8 mouse cellular contexts compared by ENCODE assay signal in genomic region chr4:45971806-45972447, GRCm38 (mm10). TPM values are rescaled to one million over a fixed set of nuclear protein-coding genes. Genes with fewer than 3 reads are reported as not detected.
DNase-seq lines count a peak whose midpoint lies in the region; ATAC-seq lines count a peak whose summit lies in the region.

No protein-coding gene starts in this region.

- WGBS in hindbrain, embryonic 13.5 days: 3% methylated on average over 45 of the region's 51 CpGs

- no peaks in the 10 kb centered on the region for H3K36me3 ChIP-seq in hindbrain, embryonic 13.5 days

- peaks cover 25% of the 10 kb centered on the region for H3K4me1 ChIP-seq in hindbrain, embryonic 13.5 days (replicated peaks)

- peaks cover 29% of the 10 kb centered on the region for H3K27me3 ChIP-seq in hindbrain, embryonic 13.5 days

- H3K4me2 ChIP-seq in hindbrain, embryonic 13.5 days: peak overlapping the region; percentile 83

- peak; percentile 97 for DNase-seq in NIH3T3 (ENCODE audit: low read depth)
- DNase-seq in cerebellum, postnatal 10 days: peak; percentile 100
- peak; percentile 92 to 98 for DNase-seq in frontal cortex, postnatal 14 days (ENCODE audit: low spot score in 2 of 2)
- peak; percentile 98 for DNase-seq in layer of hippocampus, postnatal 36 days
- DNase-seq in lung, postnatal 36 days: peak; percentile 98
- peak; percentile 95 for DNase-seq in retina, postnatal 1 day
- peak; percentile 99 to 100 for DNase-seq in urinary bladder, adult 18-20 months (ENCODE audit: low spot score in 2 of 2)

- H3K9me3 ChIP-seq in hindbrain, embryonic 13.5 days: no peaks in the 10 kb centered on the region

- peak overlapping the region; percentile 83 for H3K4me3 ChIP-seq in hindbrain, embryonic 13.5 days

- ATAC-seq in hindbrain, embryonic 13.5 days (ENCODE audit: low FRiP score): peak; percentile 98

- peak overlapping the region; percentile 70; the same call in 1 of the 2 replicates for H3K27ac ChIP-seq in hindbrain, embryonic 13.5 days

- H3K9ac ChIP-seq in hindbrain, embryonic 13.5 days: peak overlapping the region; percentile 86

RNA-seq across cellular contexts. Expression of gene Tdrd7, which starts 6.8 kb away (rescaled TPM):
- 21.0 and 21.7 TPM in 2 replicates for polyA plus RNA-seq in hindbrain, embryonic 13.5 days (2015; fragmentation: Nextera tagmentation; extraction: Ambion mirVana)
- total RNA-seq in layer of hippocampus, postnatal 36 days (2021): 10 to 100 TPM; 25.7 to 26.0 TPM

Comparison
In these comparisons a context has a peak if more than half of its experiments do, and no peak if none do; other contexts are left out.
1. Peak in every context shown above with its lines: DNase-seq, ATAC-seq, H3K4me3 ChIP-seq and H3K27ac ChIP-seq.